Mouse (Mus musculus) lung, postnatal 0 days (tissue): Measurements from ENCODE around the gene Mvd.

Experiments
- CTCF ChIP-seq: IDR thresholded peaks from 2 replicates; pipeline ENCODE4 v1.5.1; 2016; ENCODE audit warnings: antibody characterized with exemption, mild to moderate bottlenecking
- EP300 ChIP-seq: IDR thresholded peaks from 2 replicates; pipeline ENCODE4 v1.6.1; 2016; ENCODE audit warnings: antibody characterized with exemption, mild to moderate bottlenecking, control low read depth

DNA sequence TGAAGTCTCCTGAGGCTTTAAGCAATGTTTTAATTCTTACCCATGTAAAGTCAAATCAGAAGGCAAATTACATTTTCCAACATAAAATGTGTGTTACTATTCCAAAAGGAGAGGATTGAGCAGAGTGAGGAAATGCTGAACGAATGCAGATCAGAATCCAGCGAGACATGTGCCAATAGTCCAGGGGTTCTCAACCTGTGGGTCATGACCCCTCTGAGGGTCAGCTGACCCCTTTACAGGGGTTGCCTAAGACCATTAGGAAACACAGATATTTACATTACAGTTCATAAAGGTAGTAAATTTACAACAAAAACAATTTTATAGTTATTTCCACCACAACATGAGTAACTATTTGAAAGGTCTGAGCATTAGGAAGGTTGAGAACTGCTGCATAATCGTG lies 52.5 kb downstream of the Mvd start:
- TF ChIP-seq CTCF: no peak
- TF ChIP-seq EP300: no peak
